Mouse (Mus musculus) liver, embryonic 16.5 days (tissue): Measurements from ENCODE around the gene Zfp185. TPM values are rescaled to one million over a fixed set of nuclear protein-coding genes. Genes with fewer than 3 reads are reported as not detected.
"Not testable (repeated sequence)": the region's sequence is repeated elsewhere in the genome, so short reads cannot be mapped to it uniquely, and the experiment has no call there.

Experiments
- ATAC-seq: fragments of 200-750 bp; cut with Nextera tagmentation; 2 replicates; pipeline ENCODE4 v1.8.0; 2017; ENCODE audit warnings: low read depth, mild to moderate bottlenecking, moderate number of reproducible peaks, moderate library complexity
- H3K27ac ChIP-seq: fragments of 300-500 bp; sonication (generic); 2 replicates; pipeline ENCODE4 v1.5.1; 2014; ENCODE audit warnings: mild to moderate bottlenecking, low read length
- H3K27me3 ChIP-seq: fragments of 300-500 bp; sonication (generic); 2 replicates; pipeline ENCODE4 v1.6.1; 2014; ENCODE audit warnings: low read depth, low read length, mixed read lengths; ENCODE audit not compliant: control insufficient read depth, insufficient read depth
- H3K36me3 ChIP-seq: fragments of 300-500 bp; sonication (generic); 2 replicates; pipeline ENCODE4 v1.6.1; 2014; ENCODE audit warnings: mild to moderate bottlenecking; ENCODE audit not compliant: control insufficient read depth, insufficient read depth
- H3K4me1 ChIP-seq: fragments of 300-500 bp; sonication (generic); 2 replicates; pipeline ENCODE4 v1.6.1; 2014; ENCODE audit warnings: low read depth, low read length, mixed read lengths; ENCODE audit not compliant: control insufficient read depth
- H3K4me2 ChIP-seq: fragments of 300-500 bp; sonication (generic); 2 replicates; pipeline ENCODE4 v1.6.1; 2014; ENCODE audit warnings: low read depth, low read length, mixed read lengths
- H3K4me3 ChIP-seq: fragments of 300-500 bp; sonication (generic); 2 replicates; pipeline ENCODE4 v1.5.1; 2014; ENCODE audit warnings: low read depth, mild to moderate bottlenecking, low read length
- H3K9ac ChIP-seq: fragments of 300-500 bp; sonication (generic); 2 replicates; pipeline ENCODE4 v1.6.1; 2014; ENCODE audit warnings: low read depth, low read length
- H3K9me3 ChIP-seq: fragments of 300-500 bp; sonication (generic); replicated peaks from 2 replicates; pipeline ENCODE4 v1.6.1; 2016; ENCODE audit warnings: low read length; ENCODE audit not compliant: control insufficient read depth
- WGBS: fragments of 180-500 bp; shearing (Covaris S2); extraction: QIAGEN DNeasy Blood & Tissue Kit; methylation state at CpG from one replicate; pipeline ENCODE4 v1.1.7; 2014; ENCODE audit not compliant: insufficient replicate concordance; 5-methylcytosine and 5-hydroxymethylcytosine counted together
- microRNA counts: library from miRNA; unstranded; fragments of <30 nt; microRNA quantifications from one replicate; lab custom pipeline; 2016
- microRNA-seq: library from miRNA; unstranded; fragments of <30 nt; microRNA quantifications from one replicate; pipeline ENCODE4, GENCODE M21; 2016
- polyA plus RNA-seq: library from polyadenylated mRNA; unstranded; fragments of >200 nt; fragmentation: Nextera tagmentation; extraction: Ambion mirVana; gene quantifications from 2 replicates; pipeline ENCODE4 v1.2.1, GENCODE M21; 2015

The Zfp185 gene
- polyA plus RNA-seq, 1 experiment from 2014 or later = 1.1 TPM

- H3K4me3 ChIP-seq, H3K4me2 ChIP-seq, H3K27ac ChIP-seq, H3K4me1 ChIP-seq, H3K9ac ChIP-seq, H3K9me3 ChIP-seq, ATAC-seq, H3K27me3 ChIP-seq, H3K36me3 ChIP-seq: not testable (repeated sequence)
- 69% methylated on average over 3 of the region's 5 CpGs for WGBS
These were observed 79.7 kb downstream of the Zfp185 start for GRCm38 (mm10) chrX:73066765-73067312.

MicroRNAs within 50 kb of the gene (microRNA counts, 519-probe panel; counts per million panel counts)
- 1,842 counts per million, percentile 21 among the panel's probes with 10 or more counts for microRNA mmu-miR-2137 (lab: Ali Mortazavi, UCI)

Small RNAs within 50 kb of the gene (microRNA-seq; reads per million reads assigned to microRNA genes)
- 2.5 reads per million, percentile 4 among the genes with 10 or more reads in this experiment for gene Mir2137

Other genes starting within 250 kb of the Zfp185 start
- gene Gabrq, start 162.2 kb upstream of the Zfp185 start, polyA plus RNA-seq = 0.02 and 0.05 TPM in 2 replicates
- gene Cetn2, start 68.9 kb upstream of the Zfp185 start, polyA plus RNA-seq = 21.4 and 23.0 TPM in 2 replicates
- 25.9 and 27.4 TPM in 2 replicates for gene Nsdhl, start 68.8 kb upstream of the Zfp185 start, polyA plus RNA-seq
- 0.04 TPM in 1 of 2 replicates, not detected in the other for gene Pnma5, start 49.8 kb downstream of the Zfp185 start, polyA plus RNA-seq
- gene Pnma3, start 77.4 kb downstream of the Zfp185 start, polyA plus RNA-seq = not detected in 2 replicates
- gene Xlr4a, start 95.1 kb downstream of the Zfp185 start, polyA plus RNA-seq = 0.97 and 1.1 TPM in 2 replicates
- 3.6 and 3.8 TPM in 2 replicates for gene Xlr3a, start 109.8 kb downstream of the Zfp185 start, polyA plus RNA-seq
- gene Gm14685, start 129.7 kb downstream of the Zfp185 start, polyA plus RNA-seq = 0.21 and 0.44 TPM in 2 replicates
- not detected in 2 replicates for gene Xlr5b, start 161.5 kb downstream of the Zfp185 start, polyA plus RNA-seq
- 0.25 and 0.53 TPM in 2 replicates for gene DXBay18, start 162.1 kb downstream of the Zfp185 start, polyA plus RNA-seq
- not detected in 2 replicates for gene Spin2d, start 189.7 kb downstream of the Zfp185 start, polyA plus RNA-seq
- 2.2 TPM in 2 replicates for gene Xlr3b, start 204.9 kb downstream of the Zfp185 start, polyA plus RNA-seq
- gene Xlr4b, start 227.0 kb downstream of the Zfp185 start, polyA plus RNA-seq = 1.3 and 1.4 TPM in 2 replicates
- 3.0 and 3.1 TPM in 2 replicates for gene F8a, start 241.0 kb downstream of the Zfp185 start, polyA plus RNA-seq